Mouse (Mus musculus): Measurements from ENCODE around the gene Rerg.

GRCm38 (mm10) chr6:137153021-137153420 lies 17.3 kb downstream of the Rerg start:
- TF ChIP-seq CHD2 (IDR thresholded peaks at IDR 0.05; ENCODE audit: low read depth, low read length) (no peak), HCFC1 (IDR thresholded peaks at IDR 0.05; ENCODE audit: borderline replicate concordance, insufficient read depth, low read length) (no peak), ZC3H11A (IDR thresholded peaks at IDR 0.05; ENCODE audit: borderline replicate concordance, low read depth, low read length) (no peak)
